Mouse (Mus musculus) testis, adult 2 months (tissue): Measurements from ENCODE around the gene Tdrkh.

Source experiments
- CTCF ChIP-seq: fragments of 200-500 bp; IDR thresholded peaks from 2 replicates; pipeline ENCODE4 v1.5.1; 2012; ENCODE audit warnings: low read depth, mild to moderate bottlenecking, inconsistent platforms, low read length, moderate library complexity; ENCODE audit not compliant: control insufficient read depth, insufficient read depth, insufficient replicate concordance
- POLR2A ChIP-seq: fragments of 200-500 bp; IDR thresholded peaks from 2 replicates; pipeline ENCODE4 v1.6.1; 2012; ENCODE audit warnings: low read depth, mild to moderate bottlenecking, inconsistent platforms, low read length, moderate library complexity; ENCODE audit not compliant: control insufficient read depth

DNA sequence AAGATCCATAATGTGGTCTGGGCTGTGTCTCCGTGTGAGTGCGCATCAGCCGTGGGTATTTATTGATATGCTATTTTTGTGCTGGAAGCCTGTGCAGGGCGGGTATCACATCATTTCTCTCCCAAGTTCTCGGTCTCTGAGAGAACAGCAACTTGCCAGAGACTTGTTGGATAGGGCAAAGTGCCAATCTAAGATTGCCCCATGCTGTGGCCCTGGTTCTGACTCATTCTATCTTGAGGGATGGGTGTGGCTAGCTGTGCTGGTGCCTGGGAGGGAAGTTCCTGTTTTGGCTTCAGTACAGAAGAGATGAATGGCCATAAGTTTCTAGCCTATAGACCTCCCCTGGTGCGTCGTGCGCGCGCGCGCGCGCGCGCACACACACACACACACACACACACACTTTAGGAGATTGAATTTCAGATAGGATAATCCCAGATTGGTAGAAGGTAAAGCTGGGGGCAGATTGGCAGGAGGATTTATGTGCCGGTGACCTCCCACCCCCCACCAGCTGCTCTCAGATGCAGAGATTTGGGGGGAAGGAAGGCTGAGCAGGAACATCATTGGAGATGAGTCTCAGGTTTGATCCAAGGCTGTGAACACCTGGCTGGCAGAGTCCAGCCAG is 69.8 kb downstream of the Tdrkh start:
- no peak for TF ChIP-seq CTCF
- TF ChIP-seq POLR2A = no peak
